Mouse (Mus musculus) lung, postnatal 0 days (tissue): ENCODE data around the gene Trak1.

ENCODE experiments used
- CTCF ChIP-seq: IDR thresholded peaks from 2 replicates; pipeline ENCODE4 v1.5.1; 2016; ENCODE audit warnings: antibody characterized with exemption, mild to moderate bottlenecking
- EP300 ChIP-seq: IDR thresholded peaks from 2 replicates; pipeline ENCODE4 v1.6.1; 2016; ENCODE audit warnings: antibody characterized with exemption, mild to moderate bottlenecking, control low read depth

DNA sequence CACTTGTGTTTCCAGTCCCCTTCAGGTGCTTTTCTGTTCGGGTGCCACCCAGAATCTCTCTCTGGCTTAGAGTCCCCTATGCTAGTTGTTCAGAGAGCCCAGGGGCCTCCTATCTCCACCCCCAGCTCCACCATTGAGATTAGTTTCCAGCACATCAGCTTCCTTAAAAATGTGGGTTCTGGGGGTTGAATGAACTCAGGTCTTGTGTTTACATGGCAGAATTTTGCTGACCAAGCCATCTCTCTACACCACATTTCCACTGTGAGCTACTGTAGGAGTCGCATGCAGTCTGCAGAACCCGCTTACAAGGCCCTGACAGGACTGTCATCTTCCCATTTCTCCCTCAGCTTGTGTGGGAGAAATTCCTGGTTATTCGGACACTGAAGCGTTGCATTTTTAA lies 32.8 kb downstream of the Trak1 start:
- TF ChIP-seq CTCF, result no peak
- TF ChIP-seq EP300, result no peak
